Mouse (Mus musculus) heart, adult 2 months (tissue): Measurements from ENCODE around the gene Tufm. TPM values are rescaled to one million over a fixed set of nuclear protein-coding genes. Genes with fewer than 3 reads are reported as not detected.

ENCODE experiments used
- DNase-seq, 2 experiments: peaks; one replicate each; pipeline ENCODE4 v3.0.0; 2021
- H3K27ac ChIP-seq: fragments of 200-600 bp; 2 replicates; pipeline ENCODE4 v1.8.1; 2022
- H3K27me3 ChIP-seq: fragments of 200-500 bp; 2 replicates; pipeline ENCODE4 v1.6.1; 2012; ENCODE audit warnings: mild to moderate bottlenecking, low read length, inconsistent platforms, mixed read lengths; ENCODE audit not compliant: control insufficient read depth, insufficient read depth
- H3K36me3 ChIP-seq: fragments of 200-500 bp; 2 replicates; pipeline ENCODE4 v1.6.1; 2012; ENCODE audit warnings: low read length, inconsistent platforms; ENCODE audit not compliant: control insufficient read depth, insufficient read depth
- H3K4me1 ChIP-seq: fragments of 200-500 bp; 2 replicates; pipeline ENCODE4 v1.6.1; 2011; ENCODE audit warnings: low read length; ENCODE audit not compliant: control insufficient read depth, insufficient read depth
- H3K4me3 ChIP-seq: fragments of 200-600 bp; 2 replicates; pipeline ENCODE4 v1.8.1; 2022
- H3K79me2 ChIP-seq: fragments of 200-500 bp; replicated peaks from 2 replicates; pipeline ENCODE4 v1.6.1; 2012; ENCODE audit warnings: mild to moderate bottlenecking, inconsistent platforms, low read length, moderate library complexity, mixed read lengths; ENCODE audit not compliant: control insufficient read depth, insufficient read depth
- H3K9ac ChIP-seq: fragments of 200-500 bp; 2 replicates; pipeline ENCODE4 v1.6.1; 2012; ENCODE audit warnings: low read depth, mild to moderate bottlenecking, control low read depth, inconsistent platforms, low read length, mixed read lengths
- CTCF ChIP-seq: fragments of 200-600 bp; IDR thresholded peaks from 2 replicates; pipeline ENCODE4 v1.8.1; 2022; ENCODE audit warnings: antibody characterized with exemption, mild to moderate bottlenecking, moderate library complexity
- EP300 ChIP-seq: fragments of 200-500 bp; IDR thresholded peaks from 2 replicates; pipeline ENCODE4 v1.6.1; 2011; ENCODE audit warnings: low read depth, low read length, control low read depth; ENCODE audit not compliant: insufficient read depth
- POLR2A ChIP-seq: fragments of 200-500 bp; IDR thresholded peaks from 2 replicates; pipeline ENCODE4 v1.6.1; 2011; ENCODE audit warnings: mild to moderate bottlenecking, low read depth, low read length, control low read depth; ENCODE audit not compliant: insufficient read depth
- WGBS: fragments of 180-500 bp; shearing (Covaris S2); methylation state at CpG from one replicate; pipeline ENCODE4 v1.1.7; 2018; 5-methylcytosine and 5-hydroxymethylcytosine counted together
- intact Hi-C: fragments of 180-260 bp; cut with DNase I; formaldehyde crosslinking; loops from one replicate; pipeline ENCODE4 v1.15.1; 2025
- polyA plus RNA-seq: library from polyadenylated mRNA; depleted of rRNA; stranded (reverse); fragments of >200 nt; gene quantifications from 2 replicates; pipeline ENCODE4 v1.2.3, GENCODE M21; 2012
- total RNA-seq, 2 experiments: library from RNA; stranded (reverse); gene quantifications; 2 replicates each; pipeline ENCODE4 v1.2.3; 2021

Tufm gene
- total and polyA plus RNA-seq, 3 experiments, result 271 to 314 (median 288) TPM

DNA sequence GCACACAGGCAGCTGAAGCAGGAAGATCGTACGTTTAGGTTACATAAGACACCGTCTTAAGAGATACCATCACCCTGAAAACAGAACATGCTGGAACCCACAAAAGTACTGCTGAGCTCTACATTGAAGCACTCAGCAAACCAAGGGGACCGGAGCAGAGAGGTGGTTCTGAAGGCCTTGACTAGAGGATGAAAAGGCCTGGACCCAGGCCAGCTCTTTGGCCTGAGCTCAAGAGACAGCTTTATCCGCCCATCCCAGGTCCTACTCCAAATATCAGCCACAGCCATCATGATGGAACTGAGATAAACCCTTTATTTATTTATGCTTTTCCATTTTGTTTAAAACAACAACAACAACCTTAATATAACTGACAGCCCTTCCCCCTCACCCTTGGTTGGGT, 20.5 kb upstream of the Tufm start:
- Histone ChIP-seq H3K4me3 (no peak overlapping the region), H3K9ac (no peak overlapping the region), H3K79me2 (no peaks in the 10 kb centered on the region), H3K27me3 (no peaks in the 10 kb centered on the region), H3K36me3 (no peaks in the 10 kb centered on the region), H3K4me1 (peaks cover 2% of the 10 kb centered on the region; the same call in 1 of the 2 replicates), H3K27ac (peak overlapping the region; percentile 64)
- no peak for DNase-seq
- TF ChIP-seq CTCF (no peak), EP300 (no peak), POLR2A (no peak)
- 74% methylated on average over 5 of the region's 5 CpGs for WGBS
- intact Hi-C loops, result loop anchor here (5.0 kb wide), 1 partner anchor 69 kb away; the partner anchor contains the start of gene Nfatc2ip

DNA sequence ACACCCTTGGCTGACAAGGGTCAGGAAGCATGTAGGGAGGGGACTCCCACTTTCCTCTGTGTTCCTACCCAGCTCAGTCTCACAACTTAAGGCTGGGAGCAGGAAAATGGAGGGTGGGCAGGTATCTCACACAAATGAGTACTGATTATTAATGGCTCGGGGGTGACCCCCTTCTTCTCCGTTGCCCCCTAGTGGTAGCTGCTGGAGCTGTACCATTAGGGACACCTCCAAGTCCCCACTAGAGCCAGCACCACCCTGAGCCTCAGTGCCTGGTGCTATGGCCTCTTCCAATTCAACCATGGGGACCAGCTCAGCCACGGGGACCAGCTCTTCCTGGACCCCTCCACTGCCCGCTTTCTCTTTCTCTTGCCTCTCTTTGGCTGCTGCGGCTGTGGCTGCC, 19.9 kb upstream of the Tufm start:
- Histone ChIP-seq H3K4me1 (peaks cover 2% of the 10 kb centered on the region; the same call in 1 of the 2 replicates), H3K36me3 (no peaks in the 10 kb centered on the region)
- TF ChIP-seq EP300 (no peak), CTCF (peak; percentile 77), POLR2A (no peak)

GRCm38 (mm10) chr7:126467834-126468627, 19.1 kb upstream of the Tufm start:
- Histone ChIP-seq H3K9ac (no peak overlapping the region), H3K4me3 (no peak overlapping the region), H3K27me3 (no peaks in the 10 kb centered on the region), H3K4me1 (peaks cover 2% of the 10 kb centered on the region; the same call in 1 of the 2 replicates), H3K36me3 (no peaks in the 10 kb centered on the region), H3K27ac (no peak overlapping the region), H3K79me2 (no peaks in the 10 kb centered on the region)
- intact Hi-C loops, result loop anchor here (5.0 kb wide), 1 partner anchor 71 kb away; the partner anchor contains the start of gene Nfatc2ip
- DNase-seq, result no peak
- WGBS, result 89% methylated on average over 18 of the region's 18 CpGs
- TF ChIP-seq EP300, result no peak
- TF ChIP-seq CTCF, result no peak
- no peak for TF ChIP-seq POLR2A

More for the DNA sequence above, 19.9 kb upstream of the Tufm start:
- Histone ChIP-seq H3K79me2 (no peaks in the 10 kb centered on the region), H3K9ac (no peak overlapping the region), H3K4me3 (no peak overlapping the region), H3K27me3 (no peaks in the 10 kb centered on the region), H3K27ac (no peak overlapping the region)
- intact Hi-C loops, result loop anchor here (5.0 kb wide), 1 partner anchor 70 kb away; the partner anchor contains the start of gene Nfatc2ip
- DNase-seq, result peak; percentile 42 to 60
- 65% methylated on average over 5 of the region's 5 CpGs for WGBS

DNA sequence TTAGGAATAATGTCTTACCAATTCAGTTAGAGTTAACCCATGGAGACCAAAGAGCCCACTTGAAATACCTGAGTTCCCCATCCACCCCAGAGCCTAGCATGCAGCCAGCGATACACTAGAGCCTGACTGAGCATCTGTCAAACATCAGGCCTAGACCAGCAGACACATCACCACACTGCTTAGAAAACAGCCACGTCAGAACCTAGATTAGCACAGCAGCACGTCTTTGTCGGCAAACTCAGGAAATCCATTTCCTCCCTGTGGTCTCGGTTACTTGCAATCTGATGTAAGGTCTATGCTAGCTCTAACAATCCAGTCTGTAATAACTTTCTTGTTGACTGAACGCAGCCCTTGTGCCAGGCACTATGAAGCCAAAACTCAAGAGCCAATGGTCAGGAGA, 17.1 kb upstream of the Tufm start:
- TF ChIP-seq EP300 (no peak), POLR2A (no peak), CTCF (no peak)
- H3K4me3 ChIP-seq, result no peak overlapping the region
- no peaks in the 10 kb centered on the region for H3K79me2 ChIP-seq
- H3K27ac ChIP-seq, result no peak overlapping the region
- H3K27me3 ChIP-seq, result no peaks in the 10 kb centered on the region
- DNase-seq, result no peak
- H3K9ac ChIP-seq, result no peak overlapping the region
- H3K4me1 ChIP-seq, result peaks cover 2% of the 10 kb centered on the region; the same call in 1 of the 2 replicates
- no peaks in the 10 kb centered on the region for H3K36me3 ChIP-seq
- 27% methylated on average over 6 of the region's 6 CpGs for whole genome bisulfite sequencing
- intact Hi-C loops, result no loop called here

GRCm38 (mm10) chr7:126471361-126471760, 15.8 kb upstream of the Tufm start:
- intact Hi-C loops, result no loop called here
- H3K4me3 ChIP-seq, result no peak overlapping the region
- H3K27me3 ChIP-seq, result no peaks in the 10 kb centered on the region
- no peak for DNase-seq
- peaks cover 2% of the 10 kb centered on the region for H3K4me1 ChIP-seq
- H3K79me2 ChIP-seq, result no peaks in the 10 kb centered on the region
- no peaks in the 10 kb centered on the region for H3K36me3 ChIP-seq
- no peak overlapping the region for H3K9ac ChIP-seq
- WGBS, result 90% methylated on average over 5 of the region's 5 CpGs
- H3K27ac ChIP-seq, result no peak overlapping the region
- TF ChIP-seq CTCF, result no peak
- no peak for TF ChIP-seq POLR2A
- TF ChIP-seq EP300, result no peak

- H3K36me3 ChIP-seq, result no peaks in the 10 kb centered on the region
- H3K9ac ChIP-seq, result no peak overlapping the region
Observed at GRCm38 (mm10) chr7:126471853-126472252, 15.3 kb upstream of the Tufm start.

More at GRCm38 (mm10) chr7:126471853-126472252, 15.3 kb upstream of the Tufm start:
- peaks cover 2% of the 10 kb centered on the region for H3K4me1 ChIP-seq
- H3K27me3 ChIP-seq, result no peaks in the 10 kb centered on the region
- intact Hi-C loops, result no loop called here
- no peak for TF ChIP-seq POLR2A
- TF ChIP-seq CTCF, result no peak
- no peak for TF ChIP-seq EP300
- no peak overlapping the region for H3K27ac ChIP-seq
- 76% methylated on average over 4 of the region's 4 CpGs for WGBS
- no peak overlapping the region for H3K4me3 ChIP-seq
- no peaks in the 10 kb centered on the region for H3K79me2 ChIP-seq
- no peak for DNase-seq
